Mouse (Mus musculus) effector memory CD4-positive, alpha-beta T cell, adult 7 months (primary cell): ENCODE results near the gene Btbd8. TPM values are rescaled to one million over a fixed set of nuclear protein-coding genes. Genes with fewer than 3 reads are reported as not detected.

Experiments used
- polyA plus RNA-seq: library from polyadenylated mRNA; unstranded; fragments of 100-300 nt; shearing (Covaris generic); gene quantifications from one replicate; pipeline ENCODE4 v1.2.1, GENCODE M21; 2017

Btbd8 gene
- polyA plus RNA-seq = 3.5 TPM

DNA sequence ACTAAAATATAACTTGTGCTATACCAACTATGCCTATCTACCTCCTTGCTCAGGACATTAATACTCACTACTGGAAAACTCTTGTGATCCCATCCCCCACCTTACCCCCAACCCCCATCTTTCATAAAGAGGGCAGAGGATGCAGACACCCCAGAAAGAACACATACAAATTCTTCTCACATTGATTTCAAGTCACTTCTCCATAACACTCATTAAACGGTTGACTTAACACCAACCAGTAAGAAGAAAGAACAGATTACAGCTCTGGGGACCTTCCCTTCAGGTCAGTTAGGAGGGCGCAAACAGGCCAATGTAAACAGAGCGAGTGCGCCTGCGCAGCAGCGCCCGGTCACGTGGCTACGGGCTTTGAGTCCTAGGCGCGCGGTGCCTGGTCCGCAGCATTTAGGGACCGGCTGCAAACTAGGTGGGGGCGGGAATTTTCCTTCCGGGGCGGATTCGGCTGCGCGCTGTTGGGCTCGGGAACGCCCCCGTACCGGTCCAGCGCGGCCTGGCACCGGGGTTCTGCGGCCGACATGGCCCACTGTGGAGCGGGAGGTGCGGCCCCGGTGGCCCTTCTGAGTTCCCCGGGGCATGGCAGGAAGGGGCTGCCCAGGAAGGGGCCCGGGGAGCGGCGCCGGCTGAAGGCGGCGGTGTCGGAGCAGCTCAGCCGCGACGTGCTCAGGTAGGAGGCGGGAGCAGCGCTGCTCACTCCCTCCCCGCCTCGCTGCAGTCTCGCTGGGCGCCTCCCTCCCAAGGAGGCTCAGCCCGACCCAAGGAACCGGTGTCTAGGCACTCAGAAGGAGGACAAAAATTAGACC, at the start of gene Btbd8:
TSS of gene Btbd8 (plus strand) at position 534 of the 818 bp plus-strand sequence.

DNA sequence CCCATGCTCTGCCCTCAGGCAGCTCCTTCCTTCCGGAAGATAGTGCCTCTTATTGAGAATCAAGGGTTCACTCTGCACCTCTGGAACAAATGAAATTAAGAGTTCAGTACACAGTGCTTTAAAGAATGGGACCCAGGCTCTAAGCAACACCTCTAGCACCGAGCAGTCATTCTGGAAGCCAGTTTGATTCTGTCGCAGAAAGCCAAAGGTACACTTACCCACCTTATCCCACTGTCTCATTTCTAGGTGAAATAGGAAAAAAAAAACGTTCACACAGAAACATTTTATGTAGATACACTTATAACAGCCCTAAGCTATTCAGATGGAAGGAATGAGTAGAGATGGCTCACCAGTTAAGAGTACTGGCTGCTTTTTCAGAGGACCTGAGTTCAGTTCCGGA, 35.4 kb upstream of the Btbd8 start, which contains the start of gene Ephx4:
TSS of gene Ephx4 (plus strand) at position 301 of the 400 bp plus-strand sequence.

DNA sequence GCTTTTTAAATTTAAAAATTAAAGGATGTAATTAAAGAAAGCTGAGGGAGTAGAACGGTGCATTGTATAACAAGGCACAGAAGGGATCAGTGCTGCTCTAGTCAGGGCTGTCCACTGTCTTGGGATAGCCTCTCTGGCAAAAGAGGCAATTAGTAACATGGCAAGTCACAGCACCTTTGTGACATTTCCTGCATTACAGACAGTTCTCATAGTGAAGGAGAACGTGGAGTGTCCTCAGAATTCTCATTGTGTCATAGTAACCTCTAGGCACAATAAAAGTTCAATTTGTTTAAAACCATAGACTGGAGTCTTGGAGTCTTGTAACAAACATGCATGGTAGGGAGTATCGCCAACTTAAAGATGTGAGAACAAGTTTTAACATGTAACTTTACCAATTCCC, 6.5 kb upstream of the Btbd8 start, which contains the start of gene Lpcat2b:
TSS of gene Lpcat2b (plus strand) at position 301 of the 400 bp plus-strand sequence.

DNA sequence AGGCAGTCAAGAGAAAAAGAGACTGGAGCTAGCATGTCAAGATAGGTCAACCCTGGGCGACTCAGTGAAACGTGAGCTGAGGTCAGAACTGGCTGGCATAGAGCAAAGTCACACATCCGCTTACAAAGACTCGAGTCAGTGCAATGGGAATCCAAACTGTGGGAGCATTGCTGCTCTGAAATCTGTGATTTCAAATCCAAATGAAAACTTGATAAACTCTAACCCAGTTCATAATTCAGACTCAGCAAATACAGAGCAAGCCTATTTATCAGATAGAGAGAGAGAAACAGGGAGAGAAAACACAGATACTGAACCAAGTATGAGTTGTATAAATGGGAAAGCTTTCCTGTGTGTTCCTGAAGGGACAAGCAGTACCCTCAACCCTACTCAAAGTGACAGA, 69.5 kb downstream of the Btbd8 start, which contains the start of gene Gm42669:
TSS of gene Gm42669 (plus strand) at position 301 of the 400 bp plus-strand sequence.

DNA sequence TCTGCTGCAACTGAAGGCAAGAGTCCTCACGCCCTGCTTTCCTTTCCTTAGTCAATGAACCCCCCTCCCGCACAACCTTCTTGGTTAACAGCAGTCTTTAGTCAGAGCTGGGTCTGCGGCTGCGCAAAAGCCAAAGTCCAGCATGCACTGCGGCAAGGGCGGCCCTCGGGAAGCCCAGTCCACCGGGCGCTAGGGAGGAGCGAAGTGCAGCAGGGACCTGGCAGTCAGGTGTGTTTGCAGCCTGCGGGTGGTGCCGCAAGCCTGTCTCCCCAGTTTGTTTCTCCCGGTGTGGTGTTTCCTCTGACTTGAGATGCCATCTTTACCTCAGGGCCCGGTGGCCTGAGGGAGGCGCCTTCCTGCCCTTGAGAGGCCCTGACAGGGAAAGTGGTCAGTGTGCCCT, 96.8 kb downstream of the Btbd8 start, which contains the start of gene 1700028K03Rik:
TSS of gene 1700028K03Rik (plus strand) at position 129 of the 400 bp plus-strand sequence.

Other genes with a start within 250 kb of the Btbd8 start
- 10.0 TPM for gene Tgfbr3, start 148.4 kb upstream of the Btbd8 start, polyA plus RNA-seq
- not detected for gene Brdt, start 106.8 kb upstream of the Btbd8 start, polyA plus RNA-seq
- not detected for gene Ephx4, start 35.3 kb upstream of the Btbd8 start, polyA plus RNA-seq
- gene Lpcat2b, start 6.4 kb upstream of the Btbd8 start, polyA plus RNA-seq = not detected
- gene Gm42669, start 69.6 kb downstream of the Btbd8 start, polyA plus RNA-seq = not detected
- 0.59 TPM for gene 1700028K03Rik, start 96.7 kb downstream of the Btbd8 start, polyA plus RNA-seq
- 15.5 TPM for gene Rpap2, start 159.4 kb downstream of the Btbd8 start, polyA plus RNA-seq
- 16.3 TPM for gene Glmn, start 159.9 kb downstream of the Btbd8 start, polyA plus RNA-seq